Mouse (Mus musculus): ENCODE measurements at regions not wholly inside any gene's neighbourhood (a gene's known extent, or its start where the extent isn't known, plus 50 kb on each side); places are given as distances from the start of the nearest gene placed in this dataset.

DNA sequence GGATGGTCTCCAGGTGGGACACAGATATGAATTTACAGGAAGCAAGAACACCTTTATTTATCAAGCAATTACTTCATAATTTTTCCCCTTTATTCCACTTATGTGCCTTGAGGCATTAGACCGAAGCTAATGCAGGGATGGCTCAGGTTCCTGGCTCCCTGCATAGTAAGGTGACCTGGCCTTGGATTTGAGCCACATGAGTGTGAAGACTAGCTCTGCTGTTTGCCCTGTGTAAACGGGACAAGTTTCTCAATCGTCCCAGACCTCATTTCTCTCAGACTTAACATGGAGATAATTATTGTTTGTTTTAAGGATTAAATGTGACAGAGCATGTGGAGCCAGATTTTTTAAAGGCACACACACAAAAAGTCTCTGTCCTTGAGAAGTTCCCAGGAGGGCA lies 132.2 kb upstream of the Tmpo start:
- TF ChIP-seq CTCF (IDR thresholded peaks at IDR 0.05; ENCODE audit: borderline replicate concordance, extremely low read depth, insufficient read depth, insufficient read length) (no peak), POLR2A (IDR thresholded peaks at IDR 0.05; ENCODE audit: borderline replicate concordance, extremely low read depth, insufficient read depth, insufficient read length, poor library complexity, severe bottlenecking) (no peak)
